Mouse (Mus musculus): ENCODE data around the gene Lrrc27.

Lrrc27 gene

GRCm38 (mm10) chr7:139212754-139213745, at the start of gene Lrrc27, which contains the start of gene Stk32c:
TSS of gene Lrrc27 (plus strand) at chr7:139212988.
TSS of gene Stk32c (minus strand) at chr7:139213307.
- peak; percentile 97 for DNase-seq (ENCODE audit: low read depth, low spot score)

- no peak for DNase-seq (ENCODE audit: low read depth, low spot score)
Measured at GRCm38 (mm10) chr7:139164410-139164809, 48.4 kb upstream of the Lrrc27 start.

GRCm38 (mm10) chr7:139169143-139169542, 43.6 kb upstream of the Lrrc27 start:
- no peak for DNase-seq (ENCODE audit: low read depth, low spot score)

- DNase-seq (ENCODE audit: low read depth, low spot score): no peak
Measured at GRCm38 (mm10) chr7:139179299-139179698, 33.5 kb upstream of the Lrrc27 start.

GRCm38 (mm10) chr7:139180058-139180457, 32.7 kb upstream of the Lrrc27 start:
- no peak for DNase-seq (ENCODE audit: low read depth, low spot score)

GRCm38 (mm10) chr7:139184396-139184795, 28.4 kb upstream of the Lrrc27 start:
- DNase-seq (ENCODE audit: low read depth, low spot score): no peak

- no peak for DNase-seq (ENCODE audit: low read depth, low spot score)
Measured at GRCm38 (mm10) chr7:139184846-139185245, 27.9 kb upstream of the Lrrc27 start.

- no peak for DNase-seq (ENCODE audit: low read depth, low spot score)
Measured at GRCm38 (mm10) chr7:139185971-139186370, 26.8 kb upstream of the Lrrc27 start.

- DNase-seq (ENCODE audit: low read depth, low spot score): no peak
Measured at GRCm38 (mm10) chr7:139186436-139186835, 26.4 kb upstream of the Lrrc27 start.

- DNase-seq (ENCODE audit: low read depth, low spot score): no peak
Measured at GRCm38 (mm10) chr7:139187277-139187676, 25.5 kb upstream of the Lrrc27 start.

- DNase-seq (ENCODE audit: low read depth, low spot score): no peak
Measured at GRCm38 (mm10) chr7:139187771-139188633, 24.8 kb upstream of the Lrrc27 start.

GRCm38 (mm10) chr7:139188634-139189207, 24.1 kb upstream of the Lrrc27 start:
- no peak for DNase-seq (ENCODE audit: low read depth, low spot score)

GRCm38 (mm10) chr7:139190616-139191015, 22.2 kb upstream of the Lrrc27 start:
- DNase-seq (ENCODE audit: low read depth, low spot score): no peak

GRCm38 (mm10) chr7:139191619-139192018, 21.2 kb upstream of the Lrrc27 start:
- no peak for DNase-seq (ENCODE audit: low read depth, low spot score)

GRCm38 (mm10) chr7:139197022-139197421, 15.8 kb upstream of the Lrrc27 start:
- no peak for DNase-seq (ENCODE audit: low read depth, low spot score)

- peak; percentile 52 for DNase-seq (ENCODE audit: low read depth, low spot score)
Measured at GRCm38 (mm10) chr7:139200108-139200507, 12.7 kb upstream of the Lrrc27 start.

GRCm38 (mm10) chr7:139201209-139201608, 11.6 kb upstream of the Lrrc27 start:
- DNase-seq (ENCODE audit: low read depth, low spot score): no peak

- DNase-seq (ENCODE audit: low read depth, low spot score): no peak
Measured at GRCm38 (mm10) chr7:139208023-139208772, 4.6 kb upstream of the Lrrc27 start.

GRCm38 (mm10) chr7:139208773-139209095, 4.1 kb upstream of the Lrrc27 start:
- DNase-seq (ENCODE audit: low read depth, low spot score): no peak

GRCm38 (mm10) chr7:139211761-139212160, 1.0 kb upstream of the Lrrc27 start:
- DNase-seq (ENCODE audit: low read depth, low spot score): no peak

- DNase-seq (ENCODE audit: low read depth, low spot score): no peak
Measured at GRCm38 (mm10) chr7:139213751-139214150, 963 bp downstream of the Lrrc27 start.

All from brain, embryonic 18.5 days (tissue).